Mouse (Mus musculus): ENCODE results near the gene Timp2. TPM values are rescaled to one million over a fixed set of nuclear protein-coding genes. Genes with fewer than 3 reads are reported as not detected.
A peak's percentile ranks its signal among the peaks of the same experiment; 100 is the strongest.
"Not testable (repeated sequence)": the region's sequence is repeated elsewhere in the genome, so short reads cannot be mapped to it uniquely, and the experiment has no call there.

Gene Timp2
- polyA plus RNA-seq, 1 experiment from 2014 or later: 170 TPM

GRCm38 (mm10) chr11:118393991-118394390 lies 38.5 kb upstream of the Timp2 start:
- Histone ChIP-seq H3K27me3 (no peaks in the 10 kb centered on the region), H3K4me2 (replicated peaks) (no peak overlapping the region), H3K36me3 (0 out of 2 replicates have a peak, but pooled peaks cover 7% of the 10 kb centered on the region), H3K9ac (no peak overlapping the region), H3K4me3 (replicated peaks) (no peak overlapping the region), H3K9me3 (replicated peaks) (no peaks in the 10 kb centered on the region), H3K4me1 (no peaks in the 10 kb centered on the region), H3K27ac (replicated peaks) (no peak overlapping the region)
- 70% methylated on average over 5 of the region's 5 CpGs for WGBS
- ATAC-seq (ENCODE audit: insufficient number of reproducible peaks, low FRiP score, low TSS enrichment, low read depth): no peak

GRCm38 (mm10) chr11:118387816-118388215 lies 32.3 kb upstream of the Timp2 start:
- not testable (repeated sequence) for H3K36me3 ChIP-seq; H3K4me2 ChIP-seq (replicated peaks); H3K27me3 ChIP-seq; H3K9ac ChIP-seq; H3K4me1 ChIP-seq; ATAC-seq (ENCODE audit: insufficient number of reproducible peaks, low FRiP score, low TSS enrichment, low read depth); H3K9me3 ChIP-seq (replicated peaks); H3K4me3 ChIP-seq (replicated peaks); H3K27ac ChIP-seq (replicated peaks)
- 89% methylated on average over 13 of the region's 13 CpGs for WGBS

- Histone ChIP-seq H3K4me3 (replicated peaks) (no peak overlapping the region), H3K9me3 (replicated peaks) (no peaks in the 10 kb centered on the region), H3K9ac (no peak overlapping the region), H3K4me1 (peaks cover 24% of the 10 kb centered on the region), H3K27me3 (no peaks in the 10 kb centered on the region), H3K27ac (replicated peaks) (no peak overlapping the region), H3K36me3 (no peaks in the 10 kb centered on the region), H3K4me2 (replicated peaks) (no peak overlapping the region)
- peak; percentile 81 for ATAC-seq (ENCODE audit: insufficient number of reproducible peaks, low FRiP score, low TSS enrichment, low read depth)
- 34% methylated on average over 11 of the region's 11 CpGs for WGBS
Observed at GRCm38 (mm10) chr11:118379251-118380009, 23.9 kb upstream of the Timp2 start.

GRCm38 (mm10) chr11:118378656-118379055 lies 23.1 kb upstream of the Timp2 start:
- no peak overlapping the region for H3K9ac ChIP-seq
- 83% methylated on average over 6 of the region's 6 CpGs for WGBS
- no peaks in the 10 kb centered on the region for H3K9me3 ChIP-seq (replicated peaks)
- H3K27me3 ChIP-seq: no peaks in the 10 kb centered on the region
- H3K36me3 ChIP-seq: no peaks in the 10 kb centered on the region
- H3K27ac ChIP-seq (replicated peaks): no peak overlapping the region
- peaks cover 24% of the 10 kb centered on the region for H3K4me1 ChIP-seq
- H3K4me2 ChIP-seq (replicated peaks): no peak overlapping the region
- ATAC-seq (ENCODE audit: insufficient number of reproducible peaks, low FRiP score, low TSS enrichment, low read depth): no peak
- no peak overlapping the region for H3K4me3 ChIP-seq (replicated peaks)

GRCm38 (mm10) chr11:118376323-118376722 lies 20.8 kb upstream of the Timp2 start:
- not testable (repeated sequence) for H3K9ac ChIP-seq; H3K4me3 ChIP-seq (replicated peaks); H3K27me3 ChIP-seq; H3K9me3 ChIP-seq (replicated peaks); H3K4me2 ChIP-seq (replicated peaks); H3K27ac ChIP-seq (replicated peaks); H3K36me3 ChIP-seq; ATAC-seq (ENCODE audit: insufficient number of reproducible peaks, low FRiP score, low TSS enrichment, low read depth)
- peaks cover 43% of the 10 kb centered on the region for H3K4me1 ChIP-seq

- ATAC-seq (ENCODE audit: insufficient number of reproducible peaks, low FRiP score, low TSS enrichment, low read depth): no peak
- H3K4me1 ChIP-seq: peaks cover 45% of the 10 kb centered on the region
- no peak overlapping the region for H3K4me2 ChIP-seq (replicated peaks)
- H3K9ac ChIP-seq: no peak overlapping the region
- no peaks in the 10 kb centered on the region for H3K36me3 ChIP-seq
- no peaks in the 10 kb centered on the region for H3K9me3 ChIP-seq (replicated peaks)
- no peak overlapping the region for H3K4me3 ChIP-seq (replicated peaks)
- WGBS: 57% methylated on average over 5 of the region's 5 CpGs
- H3K27ac ChIP-seq (replicated peaks): no peak overlapping the region
- H3K27me3 ChIP-seq: no peaks in the 10 kb centered on the region
Observed at GRCm38 (mm10) chr11:118375881-118376280, 20.3 kb upstream of the Timp2 start.

GRCm38 (mm10) chr11:118375461-118375860 lies 19.9 kb upstream of the Timp2 start:
- no peaks in the 10 kb centered on the region for H3K9me3 ChIP-seq (replicated peaks)
- no peak for ATAC-seq (ENCODE audit: insufficient number of reproducible peaks, low FRiP score, low TSS enrichment, low read depth)
- H3K4me1 ChIP-seq: peaks cover 45% of the 10 kb centered on the region
- H3K27ac ChIP-seq (replicated peaks): no peak overlapping the region
- WGBS: 63% methylated on average over 8 of the region's 8 CpGs
- no peaks in the 10 kb centered on the region for H3K27me3 ChIP-seq
- H3K9ac ChIP-seq: no peak overlapping the region
- H3K36me3 ChIP-seq: no peaks in the 10 kb centered on the region
- H3K4me2 ChIP-seq (replicated peaks): no peak overlapping the region
- no peak overlapping the region for H3K4me3 ChIP-seq (replicated peaks)

- Histone ChIP-seq H3K4me1 (peaks cover 44% of the 10 kb centered on the region), H3K4me3 (replicated peaks) (no peak overlapping the region), H3K36me3 (no peaks in the 10 kb centered on the region), H3K4me2 (replicated peaks) (no peak overlapping the region), H3K27ac (replicated peaks) (no peak overlapping the region), H3K27me3 (no peaks in the 10 kb centered on the region), H3K9me3 (replicated peaks) (no peaks in the 10 kb centered on the region), H3K9ac (no peak overlapping the region)
- ATAC-seq (ENCODE audit: insufficient number of reproducible peaks, low FRiP score, low TSS enrichment, low read depth): no peak
Observed at GRCm38 (mm10) chr11:118375006-118375405, 19.5 kb upstream of the Timp2 start.

GRCm38 (mm10) chr11:118374506-118374905 lies 19.0 kb upstream of the Timp2 start:
- H3K4me1 ChIP-seq: peaks cover 39% of the 10 kb centered on the region
- ATAC-seq (ENCODE audit: insufficient number of reproducible peaks, low FRiP score, low TSS enrichment, low read depth): no peak
- no peaks in the 10 kb centered on the region for H3K36me3 ChIP-seq
- no peak overlapping the region for H3K4me3 ChIP-seq (replicated peaks)
- no peaks in the 10 kb centered on the region for H3K27me3 ChIP-seq
- H3K9me3 ChIP-seq (replicated peaks): no peaks in the 10 kb centered on the region
- no peak overlapping the region for H3K9ac ChIP-seq
- no peak overlapping the region for H3K27ac ChIP-seq (replicated peaks)
- 72% methylated on average over 5 of the region's 5 CpGs for WGBS
- H3K4me2 ChIP-seq (replicated peaks): no peak overlapping the region

- ATAC-seq (ENCODE audit: insufficient number of reproducible peaks, low FRiP score, low TSS enrichment, low read depth): no peak
- Histone ChIP-seq H3K4me2 (replicated peaks) (no peak overlapping the region), H3K4me1 (peaks cover 34% of the 10 kb centered on the region), H3K9ac (no peak overlapping the region), H3K27me3 (no peaks in the 10 kb centered on the region), H3K4me3 (replicated peaks) (no peak overlapping the region), H3K9me3 (replicated peaks) (no peaks in the 10 kb centered on the region), H3K36me3 (no peaks in the 10 kb centered on the region), H3K27ac (replicated peaks) (peak overlapping the region; percentile 63; the same call in 1 of the 2 replicates)
- 37% methylated on average over 7 of the region's 7 CpGs for WGBS
Observed at GRCm38 (mm10) chr11:118372641-118373040, 17.1 kb upstream of the Timp2 start.

- H3K27ac ChIP-seq (replicated peaks): no peak overlapping the region
- H3K27me3 ChIP-seq: no peaks in the 10 kb centered on the region
- no peak for ATAC-seq (ENCODE audit: insufficient number of reproducible peaks, low FRiP score, low TSS enrichment, low read depth)
- H3K4me3 ChIP-seq (replicated peaks): no peak overlapping the region
- no peak overlapping the region for H3K4me2 ChIP-seq (replicated peaks)
- WGBS: 68% methylated on average over 7 of the region's 7 CpGs
- no peaks in the 10 kb centered on the region for H3K9me3 ChIP-seq (replicated peaks)
- H3K36me3 ChIP-seq: no peaks in the 10 kb centered on the region
- peaks cover 34% of the 10 kb centered on the region for H3K4me1 ChIP-seq
- no peak overlapping the region for H3K9ac ChIP-seq
Observed at GRCm38 (mm10) chr11:118371876-118372275, 16.3 kb upstream of the Timp2 start.

GRCm38 (mm10) chr11:118369657-118370056 lies 14.1 kb upstream of the Timp2 start:
- Histone ChIP-seq H3K4me3 (replicated peaks) (no peak overlapping the region), H3K36me3 (no peaks in the 10 kb centered on the region), H3K9ac (no peak overlapping the region), H3K9me3 (replicated peaks) (no peaks in the 10 kb centered on the region), H3K27me3 (no peaks in the 10 kb centered on the region), H3K27ac (replicated peaks) (no peak overlapping the region), H3K4me2 (replicated peaks) (no peak overlapping the region), H3K4me1 (peaks cover 42% of the 10 kb centered on the region)
- no peak for ATAC-seq (ENCODE audit: insufficient number of reproducible peaks, low FRiP score, low TSS enrichment, low read depth)
- whole genome bisulfite sequencing: 73% methylated on average over 8 of the region's 8 CpGs

All from embryonic facial prominence, embryonic 15.5 days (tissue).